Mouse (Mus musculus) CD8-positive naive resting alpha-beta T cell, adult 57 days (primary cell): ENCODE results near the gene 2010315B03Rik. TPM values are rescaled to one million over a fixed set of nuclear protein-coding genes. Genes with fewer than 3 reads are reported as not detected.

ENCODE experiments used
- total RNA-seq: library from RNA; stranded (reverse); gene quantifications from one replicate; pipeline ENCODE4 v1.2.4, GENCODE M21; 2023

2010315B03Rik gene
- total RNA-seq, result 13.5 TPM

GRCm38 (mm10) chr9:124312171-124313142 lies at the start of gene 2010315B03Rik:
2010315B03Rik (minus strand) TSS chr9:124312696.

Other genes starting within 250 kb of the 2010315B03Rik start
- 1.0 TPM for gene Ccr2, start 210.7 kb downstream of the 2010315B03Rik start, total RNA-seq
- gene Ccr5, start 191.2 kb downstream of the 2010315B03Rik start, total RNA-seq, result 8.1 TPM
- 277 TPM for gene Ppp2r3d, start 164.2 kb upstream of the 2010315B03Rik start, total RNA-seq
- not detected for gene Gm21836, start 181.1 kb upstream of the 2010315B03Rik start, total RNA-seq